Mouse (Mus musculus) C2C12 (cell line): ENCODE results near the gene 1700019D03Rik.

Experiments used
- CEBPB ChIP-seq: IDR thresholded peaks from one replicate; pipeline ENCODE4 v1.6.1; 2011; ENCODE audit warnings: low read depth, mild to moderate bottlenecking, control low read depth, moderate library complexity
- CTCF ChIP-seq: IDR thresholded peaks from one replicate; pipeline ENCODE4 v1.5.1; 2011; ENCODE audit not compliant: control insufficient read depth, insufficient read depth, insufficient read length
- MAX ChIP-seq: IDR thresholded peaks from one replicate; pipeline ENCODE4 v1.6.1; 2011; ENCODE audit warnings: mild to moderate bottlenecking, control low read depth
- MYOD1 ChIP-seq: IDR thresholded peaks from one replicate; pipeline ENCODE4 v1.6.1; 2011; ENCODE audit warnings: low read depth; ENCODE audit not compliant: control insufficient read depth, insufficient read length
- MYOG ChIP-seq: IDR thresholded peaks from one replicate; pipeline ENCODE4 v1.6.1; 2011; ENCODE audit not compliant: control insufficient read depth, insufficient read length; ENCODE audit errors: extremely low read depth

DNA sequence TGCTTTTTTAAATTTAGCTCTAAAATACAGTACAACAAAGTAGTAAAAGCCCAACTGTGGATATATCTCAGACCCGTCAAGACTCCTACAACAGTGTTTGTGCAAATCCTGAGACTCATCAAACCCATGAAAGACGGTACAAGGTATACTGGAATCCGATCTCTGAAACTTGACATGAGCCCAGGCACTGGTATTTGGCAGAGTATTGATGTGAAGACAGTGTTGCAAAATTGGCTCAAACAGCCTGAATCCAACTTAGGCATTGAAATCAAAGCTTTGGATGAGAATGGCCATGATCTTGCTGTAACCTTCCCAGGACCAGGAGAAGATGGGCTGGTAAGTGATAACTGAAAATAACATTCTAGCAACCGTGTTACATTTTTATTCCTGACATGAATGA is 43.9 kb upstream of the 1700019D03Rik start:
- TF ChIP-seq CTCF (no peak), MYOD1 (no peak), MYOG (no peak), CEBPB (no peak), MAX (no peak)
